Mouse (Mus musculus) neural tube, embryonic 11.5 days (tissue): ENCODE results near the gene Tmem251. TPM values are rescaled to one million over a fixed set of nuclear protein-coding genes. Genes with fewer than 3 reads are reported as not detected.

Experiments used
- ATAC-seq: fragments of 200-750 bp; cut with Nextera tagmentation; 2 replicates; pipeline ENCODE4 v1.8.0; 2017; ENCODE audit warnings: moderate number of reproducible peaks, mild to moderate bottlenecking, moderate TSS enrichment, moderate library complexity; ENCODE audit not compliant: insufficient read depth, low FRiP score, low TSS enrichment
- DNase-seq: peaks from one replicate; pipeline ENCODE4 v3.0.0-alpha.2; 2015; ENCODE audit warnings: low spot score
- H3K27ac ChIP-seq: fragments of 300-500 bp; sonication (generic); 2 replicates; pipeline ENCODE4 v1.5.1; 2014; ENCODE audit warnings: low read depth, mild to moderate bottlenecking, low read length
- H3K27me3 ChIP-seq: fragments of 300-500 bp; sonication (generic); 2 replicates; pipeline ENCODE4 v1.6.1; 2014; ENCODE audit warnings: mild to moderate bottlenecking, low read length, mixed read lengths; ENCODE audit not compliant: control insufficient read depth, insufficient read depth
- H3K36me3 ChIP-seq: fragments of 300-500 bp; sonication (generic); 2 replicates; pipeline ENCODE4 v1.6.1; 2014; ENCODE audit warnings: mild to moderate bottlenecking, low read length, moderate library complexity, mixed read lengths; ENCODE audit not compliant: control insufficient read depth, insufficient read depth
- H3K4me1 ChIP-seq: fragments of 300-500 bp; sonication (generic); 2 replicates; pipeline ENCODE4 v1.6.1; 2014; ENCODE audit warnings: low read length, mixed read lengths; ENCODE audit not compliant: control insufficient read depth, insufficient read depth
- H3K4me2 ChIP-seq: fragments of 300-500 bp; sonication (generic); 2 replicates; pipeline ENCODE4 v1.6.1; 2014; ENCODE audit warnings: low read depth, mild to moderate bottlenecking, moderate library complexity
- H3K4me3 ChIP-seq: fragments of 300-500 bp; sonication (generic); 2 replicates; pipeline ENCODE4 v1.5.1; 2014; ENCODE audit warnings: low read depth, low read length
- H3K9ac ChIP-seq: fragments of 300-500 bp; sonication (generic); 2 replicates; pipeline ENCODE4 v1.6.1; 2014; ENCODE audit warnings: mild to moderate bottlenecking, low read length
- H3K9me3 ChIP-seq: fragments of 300-500 bp; sonication (generic); 2 replicates; pipeline ENCODE4 v1.6.1; 2016; ENCODE audit warnings: low read length; ENCODE audit not compliant: control insufficient read depth
- WGBS: fragments of 180-500 bp; shearing (Covaris S2); extraction: QIAGEN DNeasy Blood & Tissue Kit; methylation state at CpG from one replicate; pipeline ENCODE4 v1.1.7; 2014; 5-methylcytosine and 5-hydroxymethylcytosine counted together
- polyA plus RNA-seq: library from polyadenylated mRNA; unstranded; fragments of >200 nt; fragmentation: Nextera tagmentation; extraction: Ambion mirVana; gene quantifications from 2 replicates; pipeline ENCODE4 v1.2.1, GENCODE M21; 2014

Tmem251 gene
- polyA plus RNA-seq, 1 experiment from 2014 or later = 11.6 TPM

GRCm38 (mm10) chr12:102706833-102707463, 36.6 kb upstream of the Tmem251 start:
- no peak for DNase-seq
- H3K9ac ChIP-seq = no peak overlapping the region
- no peak overlapping the region for H3K4me3 ChIP-seq
- no peak overlapping the region for H3K27ac ChIP-seq
- no peaks in the 10 kb centered on the region for H3K9me3 ChIP-seq
- no peak overlapping the region for H3K4me2 ChIP-seq
- ATAC-seq = no peak
- no peaks in the 10 kb centered on the region for H3K36me3 ChIP-seq
- peaks cover 22% of the 10 kb centered on the region for H3K4me1 ChIP-seq
- 92% methylated on average over 10 of the region's 10 CpGs for WGBS
- H3K27me3 ChIP-seq = no peaks in the 10 kb centered on the region

GRCm38 (mm10) chr12:102708220-102708619, 35.3 kb upstream of the Tmem251 start:
- WGBS = 76% methylated on average over 11 of the region's 11 CpGs
- Histone ChIP-seq H3K4me1 (peaks cover 13% of the 10 kb centered on the region), H3K36me3 (no peaks in the 10 kb centered on the region), H3K9me3 (no peaks in the 10 kb centered on the region), H3K27ac (no peak overlapping the region), H3K9ac (no peak overlapping the region), H3K4me2 (no peak overlapping the region), H3K4me3 (no peak overlapping the region), H3K27me3 (no peaks in the 10 kb centered on the region)
- DNase-seq (no peak), ATAC-seq (no peak)

GRCm38 (mm10) chr12:102709896-102710295, 33.7 kb upstream of the Tmem251 start:
- Histone ChIP-seq H3K27ac (no peak overlapping the region), H3K4me2 (no peak overlapping the region), H3K36me3 (no peaks in the 10 kb centered on the region), H3K27me3 (no peaks in the 10 kb centered on the region), H3K9ac (no peak overlapping the region), H3K9me3 (no peaks in the 10 kb centered on the region), H3K4me3 (no peak overlapping the region), H3K4me1 (peaks cover 7% of the 10 kb centered on the region)
- WGBS = 87% methylated on average over 5 of the region's 5 CpGs
- ATAC-seq (no peak), DNase-seq (no peak)

- DNase-seq = no peak
- no peak overlapping the region for H3K27ac ChIP-seq
- no peaks in the 10 kb centered on the region for H3K9me3 ChIP-seq
- H3K27me3 ChIP-seq = no peaks in the 10 kb centered on the region
- H3K4me3 ChIP-seq = no peak overlapping the region
- no peak overlapping the region for H3K4me2 ChIP-seq
- peaks cover 1% of the 10 kb centered on the region for H3K4me1 ChIP-seq
- no peaks in the 10 kb centered on the region for H3K36me3 ChIP-seq
- no peak for ATAC-seq
- no peak overlapping the region for H3K9ac ChIP-seq
- 61% methylated on average over 4 of the region's 4 CpGs for WGBS
Observed at GRCm38 (mm10) chr12:102710851-102711375, 32.6 kb upstream of the Tmem251 start.

GRCm38 (mm10) chr12:102713153-102713865, 30.3 kb upstream of the Tmem251 start:
- ATAC-seq = no peak
- no peaks in the 10 kb centered on the region for H3K27me3 ChIP-seq
- no peak overlapping the region for H3K4me3 ChIP-seq
- H3K9me3 ChIP-seq = no peaks in the 10 kb centered on the region
- DNase-seq = no peak
- H3K4me1 ChIP-seq = no peaks in the 10 kb centered on the region
- WGBS = 76% methylated on average over 20 of the region's 20 CpGs
- no peaks in the 10 kb centered on the region for H3K36me3 ChIP-seq
- no peak overlapping the region for H3K27ac ChIP-seq
- no peak overlapping the region for H3K9ac ChIP-seq
- no peak overlapping the region for H3K4me2 ChIP-seq

- DNase-seq (no peak), ATAC-seq (no peak)
- Histone ChIP-seq H3K4me1 (no peaks in the 10 kb centered on the region), H3K9me3 (no peaks in the 10 kb centered on the region), H3K9ac (no peak overlapping the region), H3K4me2 (no peak overlapping the region), H3K27ac (no peak overlapping the region), H3K36me3 (no peaks in the 10 kb centered on the region), H3K4me3 (no peak overlapping the region), H3K27me3 (no peaks in the 10 kb centered on the region)
- WGBS = 68% methylated on average over 2 of the region's 2 CpGs
Observed at GRCm38 (mm10) chr12:102714116-102714515, 29.4 kb upstream of the Tmem251 start.

- WGBS = 86% methylated on average over 10 of the region's 10 CpGs
- no peaks in the 10 kb centered on the region for H3K9me3 ChIP-seq
- H3K27me3 ChIP-seq = no peaks in the 10 kb centered on the region
- no peaks in the 10 kb centered on the region for H3K4me1 ChIP-seq
- no peak overlapping the region for H3K4me3 ChIP-seq
- no peak overlapping the region for H3K9ac ChIP-seq
- no peak overlapping the region for H3K27ac ChIP-seq
- DNase-seq = no peak
- no peaks in the 10 kb centered on the region for H3K36me3 ChIP-seq
- H3K4me2 ChIP-seq = no peak overlapping the region
- ATAC-seq = no peak
Observed at GRCm38 (mm10) chr12:102714654-102715395, 28.7 kb upstream of the Tmem251 start.

- ATAC-seq (peak; percentile 36; the same call in 1 of the 2 replicates), DNase-seq (peak; percentile 56)
- H3K27me3 ChIP-seq = no peaks in the 10 kb centered on the region
- no peaks in the 10 kb centered on the region for H3K36me3 ChIP-seq
- H3K4me2 ChIP-seq = no peak overlapping the region
- no peak overlapping the region for H3K9ac ChIP-seq
- H3K9me3 ChIP-seq = no peaks in the 10 kb centered on the region
- no peak overlapping the region for H3K27ac ChIP-seq
- no peaks in the 10 kb centered on the region for H3K4me1 ChIP-seq
- 36% methylated on average over 13 of the region's 13 CpGs for WGBS
- no peak overlapping the region for H3K4me3 ChIP-seq
Observed at GRCm38 (mm10) chr12:102719552-102720315, 23.8 kb upstream of the Tmem251 start.
